ENCODE assay signal across 22 mouse cellular contexts in the genomic region with DNA sequence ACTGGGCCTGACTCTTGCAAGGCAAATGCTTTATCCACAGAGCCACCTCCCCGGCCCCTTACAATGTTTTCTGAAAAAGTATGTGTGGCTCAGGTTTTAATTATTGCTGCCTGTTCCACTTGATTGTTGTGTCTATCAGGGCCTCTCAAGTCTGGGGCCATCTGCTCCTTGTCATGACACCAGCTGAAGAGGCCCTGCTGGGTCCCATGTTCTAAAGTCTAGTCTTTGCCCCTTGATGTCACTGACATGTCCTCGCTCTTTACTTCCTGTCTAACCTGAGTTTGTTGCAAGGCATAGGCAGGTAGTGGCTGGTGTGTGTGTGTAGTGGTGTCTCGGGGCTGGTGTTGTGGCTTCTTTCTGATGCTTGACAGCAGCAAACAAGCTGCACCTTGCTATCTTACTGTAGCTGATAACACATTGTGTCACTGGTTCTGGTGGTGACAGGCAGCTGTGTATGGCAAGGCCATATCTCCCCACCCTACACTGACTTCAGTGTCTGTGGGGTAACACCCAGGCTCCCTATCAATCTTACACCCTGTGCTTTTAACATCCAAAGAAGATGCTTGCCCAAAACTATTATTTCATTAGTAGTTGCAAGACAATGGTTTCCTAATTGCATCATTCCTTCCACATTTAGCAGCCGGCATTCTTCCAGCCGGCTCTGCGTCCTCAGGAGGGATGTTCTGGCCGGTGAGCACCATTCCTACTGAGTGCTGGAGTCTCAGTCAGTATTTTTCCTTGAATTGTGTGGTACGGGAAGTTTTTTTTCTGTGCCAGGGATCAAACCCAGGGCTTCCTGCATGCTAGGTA. TPM values are rescaled to one million over a fixed set of nuclear protein-coding genes. Genes with fewer than 3 reads are reported as not detected.
DNase-seq lines count a peak whose midpoint lies in the region; ATAC-seq and TF ChIP-seq lines count a peak whose summit lies in the region.
"Had no signal": no experiment of that assay in that cellular context is flagged by ENCODE, and none has a peak within 500 bp of the region (broad histone marks: within the 10 kb centered on the region; RNA-seq: fewer than 3 reads in every experiment).

No protein-coding gene starts in this region.

- WGBS in intestine, postnatal 0 days = 68% methylated on average over 8 of the region's 8 CpGs
- WGBS in intestine, embryonic 15.5 days = 74% methylated on average over 8 of the region's 8 CpGs
- WGBS in heart, embryonic 10.5 days = 21% methylated on average over 8 of the region's 8 CpGs

- no peaks in the 10 kb centered on the region for H3K4me1 ChIP-seq in intestine, postnatal 0 days (replicated peaks; ENCODE audit: control insufficient read depth, insufficient read depth, low read length)
- H3K4me1 ChIP-seq in intestine, embryonic 15.5 days (replicated peaks) = peaks cover 27% of the 10 kb centered on the region
- peaks cover 44% of the 10 kb centered on the region for H3K4me1 ChIP-seq in heart, embryonic 10.5 days

- no peaks in the 10 kb centered on the region for H3K27me3 ChIP-seq in intestine, postnatal 0 days (replicated peaks; ENCODE audit: control insufficient read depth, insufficient read depth, low read length)
- H3K27me3 ChIP-seq in intestine, embryonic 15.5 days (replicated peaks) = no peaks in the 10 kb centered on the region
- H3K27me3 ChIP-seq in heart, embryonic 10.5 days (ENCODE audit: insufficient read depth, poor library complexity, severe bottlenecking) = peaks cover 55% of the 10 kb centered on the region
- H3K27me3 ChIP-seq: neural tube, embryonic 12.5 days had no signal

- H3K9ac ChIP-seq in intestine, postnatal 0 days (ENCODE audit: low read depth, low read length) = no peak overlapping the region
- no peak overlapping the region for H3K9ac ChIP-seq in intestine, embryonic 15.5 days
- H3K9ac ChIP-seq: embryonic facial prominence, embryonic 13.5 days; kidney, embryonic 15.5 days; neural tube, embryonic 12.5 days had no signal

- ATAC-seq in intestine, postnatal 0 days = 0 out of 2 replicates have a peak, but pooled peaks have one; percentile 29
- ATAC-seq in intestine, embryonic 15.5 days = no peak
- ATAC-seq: activated CD4-positive, CD25-positive, alpha-beta regulatory T cell, adult 4 months; Patski had no signal

- no peak overlapping the region for H3K27ac ChIP-seq in intestine, postnatal 0 days (ENCODE audit: low read depth, low read length)
- no peak overlapping the region for H3K27ac ChIP-seq in intestine, embryonic 15.5 days
- no peak overlapping the region for H3K27ac ChIP-seq in heart, embryonic 10.5 days
- H3K27ac ChIP-seq: embryonic facial prominence, embryonic 13.5 days; hindbrain, embryonic 10.5 days; kidney, embryonic 15.5 days; midbrain, embryonic 10.5 days; neural tube, embryonic 12.5 days had no signal

- intact Hi-C loops in heart, postnatal 10 days (cut with DNase I) = no loop called here

- H3K36me3 ChIP-seq in intestine, postnatal 0 days (ENCODE audit: control insufficient read depth, insufficient read depth) = no peaks in the 10 kb centered on the region
- no peaks in the 10 kb centered on the region for H3K36me3 ChIP-seq in intestine, embryonic 15.5 days
- H3K36me3 ChIP-seq in heart, embryonic 10.5 days = no peaks in the 10 kb centered on the region
- H3K36me3 ChIP-seq: embryonic facial prominence, embryonic 13.5 days; hindbrain, embryonic 10.5 days; kidney, embryonic 15.5 days; midbrain, embryonic 10.5 days; neural tube, embryonic 12.5 days had no signal

- H3K9me3 ChIP-seq in intestine, postnatal 0 days (ENCODE audit: control insufficient read depth) = no peaks in the 10 kb centered on the region
- H3K9me3 ChIP-seq in intestine, embryonic 15.5 days = no peaks in the 10 kb centered on the region
- H3K9me3 ChIP-seq in heart, embryonic 10.5 days = no peaks in the 10 kb centered on the region
- H3K9me3 ChIP-seq: embryonic facial prominence, embryonic 13.5 days; hindbrain, embryonic 10.5 days; kidney, embryonic 15.5 days; midbrain, embryonic 10.5 days had no signal

- H3K4me2 ChIP-seq in intestine, postnatal 0 days (replicated peaks; ENCODE audit: low read depth) = no peak overlapping the region
- no peak overlapping the region for H3K4me2 ChIP-seq in intestine, embryonic 15.5 days (replicated peaks)
- H3K4me2 ChIP-seq: embryonic facial prominence, embryonic 13.5 days; kidney, embryonic 15.5 days; neural tube, embryonic 12.5 days had no signal

- DNase-seq in heart, embryonic 10.5 days (ENCODE audit: low spot score) = peak; percentile 81
- peak; percentile 50 to 69 for DNase-seq in heart, postnatal 10 days
- DNase-seq in kidney, postnatal 10 days = no peak
- DNase-seq in cerebellum, postnatal 36 days = no peak
- DNase-seq in thymus, postnatal 0 days (ENCODE audit: low spot score) = no peak
- DNase-seq: adrenal gland, postnatal 14 days; B cell, adult 2 months; cerebellum, adult 2 months; left cerebral cortex, postnatal 4 days; lung, adult 18-20 months; lung, postnatal 4 days; thymus, postnatal 25 days had no signal

- no peak for TF ChIP-seq CTCF in intestine, postnatal 0 days (IDR thresholded peaks at IDR 0.05; ENCODE audit: low read depth)

- no peak overlapping the region for H3K4me3 ChIP-seq in intestine, postnatal 0 days (ENCODE audit: low read depth, low read length)
- no peak overlapping the region for H3K4me3 ChIP-seq in intestine, embryonic 15.5 days (replicated peaks)
- H3K4me3 ChIP-seq in heart, embryonic 10.5 days = no peak overlapping the region
- H3K4me3 ChIP-seq: embryonic facial prominence, embryonic 13.5 days; hindbrain, embryonic 10.5 days; kidney, embryonic 15.5 days; midbrain, embryonic 10.5 days; neural tube, embryonic 12.5 days had no signal

RNA-seq across cellular contexts. Expression of a gene that starts 27.7 kb away (rescaled TPM):
- 5.5 and 8.1 TPM in 2 replicates for polyA plus RNA-seq in intestine, postnatal 0 days (2015; fragmentation: Nextera tagmentation; extraction: Ambion mirVana)
- 3.3 and 4.2 TPM in 2 replicates for polyA plus RNA-seq in intestine, embryonic 15.5 days (2015; fragmentation: Nextera tagmentation; extraction: Ambion mirVana)
- 0.33 and 0.52 TPM in 2 replicates for polyA plus RNA-seq in heart, embryonic 10.5 days (2016; fragmentation: Nextera tagmentation; extraction: Ambion mirVana)
- total RNA-seq in heart, postnatal 10 days (2021) = 10 to 100 TPM; 23.4 to 24.3 TPM
- polyA plus RNA-seq in thymus, postnatal 0 days (2015; fragmentation: Nextera tagmentation; extraction: Ambion mirVana) = 0.26 and 0.31 TPM in 2 replicates
- total RNA-seq: monocyte, adult 5-6 weeks had no signal
- polyA plus RNA-seq: embryonic facial prominence, embryonic 13.5 days; hindbrain, embryonic 10.5 days had no signal

Comparison
In these comparisons a context has a peak if more than half of its experiments do, and no peak if none do; other contexts are left out.
1. DNase-seq: peak in heart, embryonic 10.5 days (single experiment) and heart, postnatal 10 days (2 of 2); none in kidney, postnatal 10 days (single experiment), cerebellum, postnatal 36 days (0 of 2) and thymus, postnatal 0 days (single experiment).